Mouse (Mus musculus) kidney, postnatal 0 days (tissue): ENCODE measurements around the gene Mrpl17. TPM values are rescaled to one million over a fixed set of nuclear protein-coding genes. Genes with fewer than 3 reads are reported as not detected.

Source experiments
- ATAC-seq: fragments of 200-750 bp; cut with Nextera tagmentation; replicated peaks from 2 replicates; pipeline ENCODE4 v1.8.0; 2017; ENCODE audit warnings: low read depth, moderate number of reproducible peaks, moderate TSS enrichment, moderate library complexity; ENCODE audit not compliant: low FRiP score
- DNase-seq: peaks from one replicate; pipeline ENCODE4 v3.0.0-alpha.2; 2016; ENCODE audit warnings: low spot score
- H3K27ac ChIP-seq: fragments of 300-500 bp; sonication (generic); 2 replicates; pipeline ENCODE4 v1.5.1; 2014; ENCODE audit warnings: mild to moderate bottlenecking
- H3K27me3 ChIP-seq: fragments of 300-500 bp; sonication (generic); 2 replicates; pipeline ENCODE4 v1.6.1; 2014; ENCODE audit warnings: low read length, mixed read lengths; ENCODE audit not compliant: insufficient read depth
- H3K36me3 ChIP-seq: fragments of 300-500 bp; sonication (generic); 2 replicates; pipeline ENCODE4 v1.6.1; 2014; ENCODE audit warnings: low read length, mixed read lengths; ENCODE audit not compliant: insufficient read depth
- H3K4me1 ChIP-seq: fragments of 300-500 bp; sonication (generic); replicated peaks from 2 replicates; pipeline ENCODE4 v1.6.1; 2014; ENCODE audit warnings: antibody characterized with exemption, low read length, mixed read lengths; ENCODE audit not compliant: insufficient read depth
- H3K4me2 ChIP-seq: fragments of 300-500 bp; sonication (generic); 2 replicates; pipeline ENCODE4 v1.6.1; 2014; ENCODE audit warnings: mild to moderate bottlenecking, low read length, moderate library complexity, mixed read lengths
- H3K4me3 ChIP-seq: fragments of 300-500 bp; sonication (generic); replicated peaks from 2 replicates; pipeline ENCODE4 v1.5.1; 2014; ENCODE audit warnings: low read depth, low read length
- H3K9ac ChIP-seq: fragments of 300-500 bp; sonication (generic); 2 replicates; pipeline ENCODE4 v1.6.1; 2014; ENCODE audit warnings: low read depth, low read length
- H3K9me3 ChIP-seq: fragments of 300-500 bp; sonication (generic); replicated peaks from 2 replicates; pipeline ENCODE4 v1.6.1; 2016; ENCODE audit warnings: low read length, inconsistent platforms, mixed read lengths
- CTCF ChIP-seq: IDR thresholded peaks from 2 replicates; pipeline ENCODE4 v1.5.1; 2016; ENCODE audit warnings: antibody characterized with exemption, low read depth, mild to moderate bottlenecking, moderate library complexity
- WGBS: fragments of 180-500 bp; shearing (Covaris S2); extraction: QIAGEN DNeasy Blood & Tissue Kit; methylation state at CpG from one replicate; pipeline ENCODE4 v1.1.7; 2014; 5-methylcytosine and 5-hydroxymethylcytosine counted together
- polyA plus RNA-seq: library from polyadenylated mRNA; unstranded; fragments of >200 nt; fragmentation: Nextera tagmentation; extraction: Ambion mirVana; gene quantifications from 2 replicates; pipeline ENCODE4 v1.2.1, GENCODE M21; 2015

Gene Mrpl17
- polyA plus RNA-seq, 1 experiment from 2014 or later: 415 TPM

DNA sequence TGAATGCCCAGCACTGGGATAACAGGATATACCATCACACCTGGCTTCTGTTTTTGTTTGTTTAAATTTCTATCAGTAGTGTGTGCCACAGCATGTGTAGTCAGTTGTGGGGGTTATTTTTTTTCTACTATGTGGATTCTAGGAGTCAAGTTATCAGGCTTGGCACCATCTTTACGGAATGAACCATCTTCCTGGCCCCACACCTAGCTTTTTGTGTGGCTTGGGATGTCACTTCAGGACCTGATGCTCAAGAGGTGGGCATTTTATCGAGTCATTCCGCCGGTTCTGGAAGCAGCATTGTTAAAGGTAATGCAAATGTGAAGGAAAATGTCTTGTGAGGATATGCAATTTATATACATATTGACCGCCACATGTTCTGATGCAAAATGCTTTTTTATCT lies 4.8 kb downstream of the Mrpl17 start:
- ATAC-seq: no peak
- Histone ChIP-seq H3K9me3 (no peaks in the 10 kb centered on the region), H3K36me3 (peaks cover 13% of the 10 kb centered on the region; the same call in 1 of the 2 replicates), H3K27me3 (no peaks in the 10 kb centered on the region), H3K4me1 (peaks cover 10% of the 10 kb centered on the region; the same call in 1 of the 2 replicates), H3K27ac (no peak overlapping the region), H3K4me2 (no peak overlapping the region), H3K4me3 (no peak overlapping the region), H3K9ac (no peak overlapping the region)
- no peak for DNase-seq
- WGBS: 74% methylated on average over 5 of the region's 5 CpGs
- no peak for TF ChIP-seq CTCF

DNA sequence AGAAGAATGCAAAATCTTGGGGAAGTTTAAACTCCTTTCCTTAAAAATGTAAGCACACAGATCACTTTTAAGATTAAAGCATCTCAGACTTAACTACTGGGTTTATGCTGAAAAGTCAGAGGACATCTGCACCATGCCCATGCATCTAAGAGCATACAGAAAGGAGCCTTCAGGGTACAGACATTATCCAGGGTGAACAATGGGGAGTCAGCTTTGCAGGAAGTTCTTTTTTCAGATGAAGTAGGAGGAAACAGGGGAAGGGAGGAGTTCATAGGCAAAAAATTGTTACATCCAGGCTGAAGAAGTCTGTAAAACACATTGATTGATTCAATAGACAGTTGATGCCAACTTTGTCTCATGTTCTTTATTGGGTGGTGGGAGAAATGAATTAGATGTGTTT lies 7.5 kb downstream of the Mrpl17 start:
- no peak overlapping the region for H3K4me2 ChIP-seq
- peaks cover 4% of the 10 kb centered on the region; the same call in 1 of the 2 replicates for H3K36me3 ChIP-seq
- no peaks in the 10 kb centered on the region for H3K4me1 ChIP-seq
- no peak for TF ChIP-seq CTCF
- DNase-seq: no peak
- no peak overlapping the region for H3K9ac ChIP-seq
- no peaks in the 10 kb centered on the region for H3K9me3 ChIP-seq
- H3K4me3 ChIP-seq: no peak overlapping the region
- H3K27ac ChIP-seq: no peak overlapping the region
- no peak for ATAC-seq
- no peaks in the 10 kb centered on the region for H3K27me3 ChIP-seq

DNA sequence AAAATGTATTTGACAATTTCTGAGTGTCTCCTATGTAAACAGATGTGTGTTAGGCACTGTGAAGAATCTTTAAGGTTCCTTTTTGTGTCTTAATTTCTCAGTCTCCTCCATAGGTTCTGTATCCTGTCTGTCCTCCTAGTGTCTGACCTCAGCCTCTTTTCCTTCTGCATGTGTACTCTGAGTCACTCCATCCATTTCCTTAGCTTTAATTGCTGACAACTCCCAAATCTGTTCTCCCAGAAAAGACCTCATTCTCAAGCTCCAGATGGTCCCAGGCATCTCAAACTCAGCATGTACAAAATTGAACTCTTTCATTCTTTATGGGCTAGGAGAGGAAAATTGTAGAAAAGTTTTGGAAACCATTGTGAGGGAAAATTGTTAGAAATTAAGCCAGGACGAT lies 8.1 kb downstream of the Mrpl17 start:
- no peak overlapping the region for H3K27ac ChIP-seq
- no peak for ATAC-seq

DNA sequence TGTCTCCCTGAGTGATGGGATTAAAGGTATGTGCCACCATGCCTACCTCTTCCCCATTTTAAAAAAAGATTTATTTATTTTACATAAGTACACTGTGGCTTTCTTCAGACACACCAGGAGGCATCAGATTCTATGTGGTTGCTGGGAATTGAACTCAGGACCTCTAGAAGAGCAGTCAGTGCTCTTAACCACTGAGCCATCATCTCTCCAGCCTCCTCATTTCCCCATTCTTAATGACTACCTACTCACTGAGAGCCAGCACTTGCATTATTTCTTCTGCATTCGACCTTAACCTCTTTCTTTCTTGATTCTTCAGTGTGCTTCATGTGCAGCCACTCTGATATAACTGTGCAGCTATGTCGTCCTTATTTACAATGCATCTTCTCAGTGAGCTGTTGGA lies 8.6 kb downstream of the Mrpl17 start:
- no peak overlapping the region for H3K9ac ChIP-seq
- no peaks in the 10 kb centered on the region for H3K9me3 ChIP-seq
- H3K27me3 ChIP-seq: no peaks in the 10 kb centered on the region
- no peak overlapping the region for H3K4me3 ChIP-seq
- no peaks in the 10 kb centered on the region for H3K36me3 ChIP-seq
- no peak for ATAC-seq
- WGBS: 50% methylated on average over 2 of the region's 2 CpGs
- no peak overlapping the region for H3K4me2 ChIP-seq
- H3K4me1 ChIP-seq: no peaks in the 10 kb centered on the region
- H3K27ac ChIP-seq: no peak overlapping the region
- TF ChIP-seq CTCF: no peak
- no peak for DNase-seq

More for the DNA sequence above, 8.1 kb downstream of the Mrpl17 start:
- Histone ChIP-seq H3K9ac (no peak overlapping the region), H3K9me3 (no peaks in the 10 kb centered on the region), H3K27me3 (no peaks in the 10 kb centered on the region), H3K4me2 (no peak overlapping the region), H3K36me3 (peaks cover 3% of the 10 kb centered on the region; the same call in 1 of the 2 replicates), H3K4me1 (no peaks in the 10 kb centered on the region), H3K4me3 (no peak overlapping the region)
- 45% methylated on average over 1 of the region's 1 CpGs for WGBS
- no peak for TF ChIP-seq CTCF
- no peak for DNase-seq

DNA sequence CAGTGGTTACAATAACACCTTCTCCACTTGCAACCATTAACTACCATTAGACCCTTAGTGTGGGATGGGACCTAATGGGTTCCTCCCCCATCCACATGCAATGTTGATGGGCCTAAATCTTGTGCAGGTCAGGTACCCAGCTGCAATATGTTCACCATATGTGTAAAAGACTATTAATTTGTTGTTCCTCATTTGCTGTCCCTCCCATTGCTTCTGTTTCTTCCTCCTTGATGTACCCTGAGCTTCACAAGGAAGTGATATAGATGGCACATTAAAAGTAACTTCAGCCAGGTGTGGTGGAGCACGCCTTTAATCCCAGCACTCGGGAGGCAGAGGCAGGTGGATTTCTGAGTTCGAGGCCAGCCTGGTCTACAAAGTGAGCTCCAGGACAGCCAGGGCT lies 13.9 kb downstream of the Mrpl17 start:
- DNase-seq (no peak), ATAC-seq (no peak)
- no peak for TF ChIP-seq CTCF
- no peaks in the 10 kb centered on the region for H3K9me3 ChIP-seq
- no peak overlapping the region for H3K4me2 ChIP-seq
- no peaks in the 10 kb centered on the region for H3K36me3 ChIP-seq
- WGBS: 97% methylated on average over 3 of the region's 3 CpGs
- H3K27ac ChIP-seq: no peak overlapping the region
- H3K27me3 ChIP-seq: no peaks in the 10 kb centered on the region
- H3K9ac ChIP-seq: no peak overlapping the region
- H3K4me1 ChIP-seq: no peaks in the 10 kb centered on the region
- no peak overlapping the region for H3K4me3 ChIP-seq

DNA sequence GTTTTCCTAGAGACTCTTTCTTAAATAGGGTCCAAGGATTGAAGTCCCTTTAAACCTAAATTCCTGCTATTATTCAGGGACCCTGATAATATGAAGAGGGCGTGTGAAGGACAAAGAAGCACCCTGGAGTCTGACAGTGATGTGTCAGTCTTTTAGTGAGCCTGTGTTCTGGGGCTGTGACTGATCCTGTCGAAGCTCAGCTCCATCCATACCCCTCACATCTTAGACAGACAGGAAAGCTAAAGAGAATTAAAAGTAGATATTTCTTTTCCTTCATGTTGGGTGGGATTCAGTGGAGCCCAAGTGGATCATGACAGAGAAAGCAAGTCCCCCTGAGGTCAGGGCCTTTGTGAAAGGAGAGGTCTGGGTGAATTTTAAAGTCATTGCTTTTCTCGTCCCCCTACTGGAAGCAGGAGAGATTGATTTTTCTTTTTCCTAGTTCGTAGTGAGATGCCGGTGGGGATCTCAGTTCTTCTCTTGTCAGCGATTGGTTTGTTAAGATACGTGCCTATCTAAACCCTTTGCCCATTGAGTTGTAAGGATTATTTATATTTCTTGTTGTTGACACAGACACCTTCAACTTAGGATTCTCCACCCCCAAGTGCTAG lies 15.0 kb downstream of the Mrpl17 start:
- 29% methylated on average over 7 of the region's 7 CpGs for WGBS
- no peak overlapping the region for H3K4me2 ChIP-seq

DNA sequence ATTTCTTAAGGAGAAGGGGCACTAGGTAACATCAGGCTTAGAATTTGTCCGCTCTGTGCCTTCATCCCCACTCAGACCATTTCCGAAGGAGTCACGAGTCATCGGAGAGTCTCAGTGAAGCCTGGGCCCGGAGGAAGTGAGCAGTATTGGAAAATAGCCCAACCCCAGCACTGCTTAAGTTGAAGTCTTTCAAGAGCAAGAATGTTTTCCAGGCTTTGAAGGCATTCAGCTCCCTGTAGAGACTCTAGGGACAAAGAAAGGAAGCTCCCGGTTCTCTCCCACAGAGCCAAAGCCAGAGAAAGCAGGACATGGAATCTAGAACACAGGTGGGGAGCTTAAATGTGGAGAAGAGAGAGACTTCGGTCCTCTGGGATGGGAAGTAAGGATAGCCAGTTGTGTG lies 17.2 kb downstream of the Mrpl17 start:
- Histone ChIP-seq H3K4me1 (no peaks in the 10 kb centered on the region), H3K27me3 (no peaks in the 10 kb centered on the region), H3K36me3 (no peaks in the 10 kb centered on the region), H3K4me2 (no peak overlapping the region), H3K27ac (no peak overlapping the region), H3K4me3 (no peak overlapping the region), H3K9me3 (no peaks in the 10 kb centered on the region), H3K9ac (no peak overlapping the region)
- DNase-seq (no peak), ATAC-seq (no peak)
- no peak for TF ChIP-seq CTCF
- 75% methylated on average over 7 of the region's 7 CpGs for whole genome bisulfite sequencing

More for the DNA sequence above, 15.0 kb downstream of the Mrpl17 start:
- no peak overlapping the region for H3K4me3 ChIP-seq
- ATAC-seq (no peak), DNase-seq (peak; percentile 56)
- no peaks in the 10 kb centered on the region for H3K4me1 ChIP-seq
- H3K9ac ChIP-seq: no peak overlapping the region
- H3K27me3 ChIP-seq: no peaks in the 10 kb centered on the region
- H3K36me3 ChIP-seq: no peaks in the 10 kb centered on the region
- TF ChIP-seq CTCF: peak; percentile 56
- no peak overlapping the region for H3K27ac ChIP-seq
- no peaks in the 10 kb centered on the region for H3K9me3 ChIP-seq
